Mouse (Mus musculus) intestine, postnatal 0 days (tissue): ENCODE results near the gene Gm49337. TPM values are rescaled to one million over a fixed set of nuclear protein-coding genes. Genes with fewer than 3 reads are reported as not detected.

ENCODE experiments used
- ATAC-seq: fragments of 200-750 bp; cut with Nextera tagmentation; 2 replicates; pipeline ENCODE4 v1.8.0; 2017; ENCODE audit warnings: mild to moderate bottlenecking, moderate TSS enrichment, moderate library complexity
- H3K27ac ChIP-seq: fragments of 300-500 bp; sonication (generic); 2 replicates; pipeline ENCODE4 v1.5.1; 2014; ENCODE audit warnings: mild to moderate bottlenecking, low read depth, low read length, moderate library complexity
- H3K27me3 ChIP-seq: fragments of 300-500 bp; sonication (generic); replicated peaks from 2 replicates; pipeline ENCODE4 v1.6.1; 2014; ENCODE audit warnings: low read length, mixed read lengths; ENCODE audit not compliant: control insufficient read depth, insufficient read depth
- H3K36me3 ChIP-seq: fragments of 300-500 bp; sonication (generic); 2 replicates; pipeline ENCODE4 v1.6.1; 2014; ENCODE audit warnings: mild to moderate bottlenecking, moderate library complexity; ENCODE audit not compliant: control insufficient read depth, insufficient read depth
- H3K4me1 ChIP-seq: fragments of 300-500 bp; sonication (generic); replicated peaks from 2 replicates; pipeline ENCODE4 v1.6.1; 2014; ENCODE audit warnings: antibody characterized with exemption, low read length, mixed read lengths; ENCODE audit not compliant: control insufficient read depth, insufficient read depth
- H3K4me2 ChIP-seq: fragments of 300-500 bp; sonication (generic); replicated peaks from 2 replicates; pipeline ENCODE4 v1.6.1; 2014; ENCODE audit warnings: low read depth, mild to moderate bottlenecking, moderate library complexity
- H3K4me3 ChIP-seq: fragments of 300-500 bp; sonication (generic); 2 replicates; pipeline ENCODE4 v1.5.1; 2014; ENCODE audit warnings: low read depth, low read length
- H3K9ac ChIP-seq: fragments of 300-500 bp; sonication (generic); 2 replicates; pipeline ENCODE4 v1.6.1; 2014; ENCODE audit warnings: mild to moderate bottlenecking, low read depth, low read length
- H3K9me3 ChIP-seq: fragments of 300-500 bp; sonication (generic); 2 replicates; pipeline ENCODE4 v1.6.1; 2016; ENCODE audit warnings: mixed run types; ENCODE audit not compliant: control insufficient read depth
- CTCF ChIP-seq: sonication (generic); IDR thresholded peaks from 2 replicates; pipeline ENCODE4 v1.5.1; 2016; ENCODE audit warnings: low read depth, mild to moderate bottlenecking, control low read depth, antibody characterized with exemption, moderate library complexity
- WGBS: fragments of 180-500 bp; shearing (Covaris S2); extraction: QIAGEN DNeasy Blood & Tissue Kit; methylation state at CpG from one replicate; pipeline ENCODE4 v1.1.7; 2014; 5-methylcytosine and 5-hydroxymethylcytosine counted together
- polyA plus RNA-seq: library from polyadenylated mRNA; unstranded; fragments of >200 nt; fragmentation: Nextera tagmentation; extraction: Ambion mirVana; gene quantifications from 2 replicates; pipeline ENCODE4 v1.2.1, GENCODE M21; 2015

Gm49337 gene
- polyA plus RNA-seq, 1 experiment from 2014 or later = not detected

GRCm38 (mm10) chr4:116322127-116322526, 148.9 kb downstream of the Gm49337 start:
- Histone ChIP-seq H3K4me3 (no peak overlapping the region), H3K9ac (no peak overlapping the region), H3K4me2 (no peak overlapping the region), H3K27ac (no peak overlapping the region), H3K4me1 (no peaks in the 10 kb centered on the region), H3K9me3 (no peaks in the 10 kb centered on the region), H3K27me3 (no peaks in the 10 kb centered on the region), H3K36me3 (peaks cover 51% of the 10 kb centered on the region)
- WGBS = 85% methylated on average over 6 of the region's 6 CpGs
- TF ChIP-seq CTCF = no peak
- no peak for ATAC-seq

DNA sequence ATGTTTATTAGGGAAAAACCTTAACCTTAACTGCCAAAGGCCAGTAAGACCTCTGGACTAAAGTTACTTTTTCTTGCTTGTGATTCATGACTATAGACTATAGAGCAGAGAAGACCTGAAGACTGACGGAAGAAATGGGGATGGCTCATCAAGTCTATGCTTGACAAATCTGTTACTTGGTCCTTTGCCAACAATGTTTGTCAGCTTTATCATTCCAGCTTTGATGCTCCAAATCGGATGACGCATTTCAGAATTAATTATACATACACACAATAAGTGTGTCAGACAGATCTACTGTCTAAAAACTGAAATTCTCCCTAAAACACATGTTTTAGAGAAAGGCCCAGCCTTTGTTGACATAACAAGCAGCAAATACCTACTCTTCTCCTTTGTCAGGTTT, 156.1 kb downstream of the Gm49337 start:
- H3K9me3 ChIP-seq = no peaks in the 10 kb centered on the region
- no peak overlapping the region for H3K9ac ChIP-seq
- peaks cover 29% of the 10 kb centered on the region for H3K36me3 ChIP-seq
- no peak overlapping the region for H3K4me3 ChIP-seq
- H3K4me1 ChIP-seq = no peaks in the 10 kb centered on the region
- WGBS = 95% methylated on average over 3 of the region's 3 CpGs
- TF ChIP-seq CTCF = no peak
- H3K4me2 ChIP-seq = no peak overlapping the region
- no peaks in the 10 kb centered on the region for H3K27me3 ChIP-seq
- no peak for ATAC-seq
- no peak overlapping the region for H3K27ac ChIP-seq

GRCm38 (mm10) chr4:116336294-116336693, 163.1 kb downstream of the Gm49337 start:
- H3K9ac ChIP-seq = no peak overlapping the region
- no peak overlapping the region for H3K4me3 ChIP-seq
- no peaks in the 10 kb centered on the region for H3K9me3 ChIP-seq
- WGBS = 85% methylated on average over 1 of the region's 1 CpGs
- no peak overlapping the region for H3K4me2 ChIP-seq
- H3K36me3 ChIP-seq = no peaks in the 10 kb centered on the region
- no peak overlapping the region for H3K27ac ChIP-seq
- TF ChIP-seq CTCF = no peak
- H3K4me1 ChIP-seq = no peaks in the 10 kb centered on the region
- ATAC-seq = no peak
- H3K27me3 ChIP-seq = no peaks in the 10 kb centered on the region

- peak; percentile 87 for TF ChIP-seq CTCF
- H3K36me3 ChIP-seq = no peaks in the 10 kb centered on the region
- H3K4me2 ChIP-seq = no peak overlapping the region
- H3K4me1 ChIP-seq = no peaks in the 10 kb centered on the region
- H3K4me3 ChIP-seq = no peak overlapping the region
- no peaks in the 10 kb centered on the region for H3K9me3 ChIP-seq
- no peaks in the 10 kb centered on the region for H3K27me3 ChIP-seq
- no peak for ATAC-seq
- H3K9ac ChIP-seq = no peak overlapping the region
- H3K27ac ChIP-seq = no peak overlapping the region
Observed at GRCm38 (mm10) chr4:116342119-116342518, 168.9 kb downstream of the Gm49337 start.

Other genes starting within 250 kb of the Gm49337 start
- gene Dmbx1, start 233.5 kb upstream of the Gm49337 start, polyA plus RNA-seq = not detected in 2 replicates
- 105 and 125 TPM in 2 replicates for gene Faah, start 155.5 kb upstream of the Gm49337 start, polyA plus RNA-seq
- 34.5 and 37.5 TPM in 2 replicates for gene Nsun4, start 119.5 kb upstream of the Gm49337 start, polyA plus RNA-seq
- gene Uqcrh, start 98.3 kb upstream of the Gm49337 start, polyA plus RNA-seq = 1,002 and 1,003 TPM in 2 replicates
- 49.2 and 52.0 TPM in 2 replicates for gene Lrrc41, start 98.1 kb upstream of the Gm49337 start, polyA plus RNA-seq
- gene Rad54l, start 49.7 kb upstream of the Gm49337 start, polyA plus RNA-seq = 5.2 and 6.5 TPM in 2 replicates
- 18.1 and 18.2 TPM in 2 replicates for gene Pomgnt1, start 49.5 kb upstream of the Gm49337 start, polyA plus RNA-seq
- 0.56 and 0.68 TPM in 2 replicates for gene Lurap1, start 22.0 kb upstream of the Gm49337 start, polyA plus RNA-seq
- gene Tspan1, start 5.8 kb upstream of the Gm49337 start, polyA plus RNA-seq = 40.1 and 63.8 TPM in 2 replicates
- not detected in 2 replicates for gene 1700042G07Rik, start within 50 bp of the Gm49337 start, polyA plus RNA-seq
- gene Pik3r3, start 48.2 kb downstream of the Gm49337 start, polyA plus RNA-seq = 2.9 and 3.5 TPM in 2 replicates